Mouse (Mus musculus): ENCODE measurements at regions not wholly inside any gene's neighbourhood (a gene's known extent, or its start where the extent isn't known, plus 50 kb on each side); places are given as distances from the start of the nearest gene placed in this dataset.

GRCm38 (mm10) chr11:8377301-8377700 is 287.0 kb downstream of the Tns3 start:
- H3K27me3 ChIP-seq (ENCODE audit: insufficient read depth, low read length) = no peaks in the 10 kb centered on the region
- no peaks in the 10 kb centered on the region for H3K4me1 ChIP-seq (ENCODE audit: insufficient read depth, low read length)
- no peak overlapping the region for H3K9ac ChIP-seq (replicated peaks; ENCODE audit: low read length)
- H3K4me2 ChIP-seq (ENCODE audit: low read depth, low read length) = no peak overlapping the region
- WGBS = 79% methylated on average over 4 of the region's 4 CpGs
- ATAC-seq (no peak), DNase-seq (ENCODE audit: low spot score) (no peak)
- no peaks in the 10 kb centered on the region for H3K36me3 ChIP-seq (ENCODE audit: insufficient read depth, low read length)
- H3K4me3 ChIP-seq (ENCODE audit: low read length) = no peak overlapping the region
- no peak for TF ChIP-seq CTCF (IDR thresholded peaks at IDR 0.05; ENCODE audit: low read depth)
- no peak overlapping the region for H3K27ac ChIP-seq
- H3K9me3 ChIP-seq (ENCODE audit: low read length) = no peaks in the 10 kb centered on the region

GRCm38 (mm10) chr11:8365545-8365944 is 298.8 kb downstream of the Tns3 start:
- Histone ChIP-seq H3K4me2 (ENCODE audit: low read depth, low read length) (no peak overlapping the region), H3K27me3 (ENCODE audit: insufficient read depth, low read length) (no peaks in the 10 kb centered on the region), H3K9me3 (ENCODE audit: low read length) (no peaks in the 10 kb centered on the region), H3K4me1 (ENCODE audit: insufficient read depth, low read length) (no peaks in the 10 kb centered on the region), H3K4me3 (ENCODE audit: low read length) (no peak overlapping the region), H3K36me3 (ENCODE audit: insufficient read depth, low read length) (no peaks in the 10 kb centered on the region), H3K9ac (replicated peaks; ENCODE audit: low read length) (no peak overlapping the region), H3K27ac (no peak overlapping the region)
- TF ChIP-seq CTCF (IDR thresholded peaks at IDR 0.05; ENCODE audit: low read depth) = no peak
- no peak for DNase-seq (ENCODE audit: low spot score)
- no peak for ATAC-seq
- WGBS = 94% methylated on average over 1 of the region's 1 CpGs

DNA sequence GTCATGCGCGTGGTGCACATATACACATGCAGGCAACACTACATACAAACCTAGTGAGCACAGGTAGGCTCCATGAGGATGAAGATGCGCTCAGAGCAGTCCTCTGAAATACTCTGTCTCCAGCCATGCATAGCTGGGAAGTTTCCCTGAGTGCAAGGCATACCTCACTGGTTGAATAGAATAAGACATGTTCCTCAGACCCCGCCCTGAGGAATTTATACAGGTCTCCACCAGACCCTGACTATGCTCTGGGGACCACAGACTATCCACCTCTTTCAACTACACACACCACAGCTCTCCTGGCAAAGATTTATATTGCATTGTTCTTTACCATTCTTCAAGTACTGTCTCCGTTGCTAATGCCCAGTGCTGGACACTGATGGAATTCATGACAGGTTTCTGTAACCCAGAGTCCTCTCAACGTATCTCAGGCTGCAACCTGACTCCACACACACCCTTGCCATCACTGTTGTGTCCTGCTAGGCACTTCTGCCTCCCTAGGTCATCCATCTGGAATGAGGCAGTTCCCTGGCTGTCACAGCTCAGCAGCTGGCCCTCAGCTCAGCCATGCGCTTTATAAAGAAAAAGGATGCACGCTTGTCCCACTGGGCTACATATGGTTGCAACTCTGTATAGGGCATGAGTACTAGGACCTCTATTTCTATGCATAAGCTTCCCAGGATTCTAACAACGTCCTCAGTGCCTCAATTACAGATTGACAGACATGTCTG is 299.5 kb downstream of the Tns3 start:
- no peak overlapping the region for H3K4me2 ChIP-seq (ENCODE audit: low read depth, low read length)
- DNase-seq (ENCODE audit: low spot score) = no peak
- 0 out of 2 replicates have a peak, but pooled peaks have one; percentile 45 for ATAC-seq
- WGBS = 68% methylated on average over 9 of the region's 9 CpGs
- no peak overlapping the region for H3K27ac ChIP-seq
- H3K36me3 ChIP-seq (ENCODE audit: insufficient read depth, low read length) = no peaks in the 10 kb centered on the region
- H3K27me3 ChIP-seq (ENCODE audit: insufficient read depth, low read length) = no peaks in the 10 kb centered on the region
- no peak overlapping the region for H3K9ac ChIP-seq (replicated peaks; ENCODE audit: low read length)
- no peaks in the 10 kb centered on the region for H3K4me1 ChIP-seq (ENCODE audit: insufficient read depth, low read length)
- H3K9me3 ChIP-seq (ENCODE audit: low read length) = no peaks in the 10 kb centered on the region
- TF ChIP-seq CTCF (IDR thresholded peaks at IDR 0.05; ENCODE audit: low read depth) = no peak
- H3K4me3 ChIP-seq (ENCODE audit: low read length) = no peak overlapping the region

GRCm38 (mm10) chr11:8344938-8345337 is 319.4 kb downstream of the Tns3 start:
- no peaks in the 10 kb centered on the region for H3K9me3 ChIP-seq (ENCODE audit: low read length)
- H3K27me3 ChIP-seq (ENCODE audit: insufficient read depth, low read length) = no peaks in the 10 kb centered on the region
- no peaks in the 10 kb centered on the region for H3K36me3 ChIP-seq (ENCODE audit: insufficient read depth, low read length)
- no peak for DNase-seq (ENCODE audit: low spot score)
- 68% methylated on average over 14 of the region's 14 CpGs for WGBS
- H3K4me2 ChIP-seq (ENCODE audit: low read depth, low read length) = no peak overlapping the region
- no peaks in the 10 kb centered on the region for H3K4me1 ChIP-seq (ENCODE audit: insufficient read depth, low read length)
- TF ChIP-seq CTCF (IDR thresholded peaks at IDR 0.05; ENCODE audit: low read depth) = no peak
- no peak overlapping the region for H3K27ac ChIP-seq
- no peak for ATAC-seq
- H3K4me3 ChIP-seq (ENCODE audit: low read length) = no peak overlapping the region
- H3K9ac ChIP-seq (replicated peaks; ENCODE audit: low read length) = no peak overlapping the region

GRCm38 (mm10) chr11:8302347-8303188 is 361.8 kb downstream of the Tns3 start:
- DNase-seq (ENCODE audit: low spot score) (peak; percentile 80), ATAC-seq (peak; percentile 82)

DNA sequence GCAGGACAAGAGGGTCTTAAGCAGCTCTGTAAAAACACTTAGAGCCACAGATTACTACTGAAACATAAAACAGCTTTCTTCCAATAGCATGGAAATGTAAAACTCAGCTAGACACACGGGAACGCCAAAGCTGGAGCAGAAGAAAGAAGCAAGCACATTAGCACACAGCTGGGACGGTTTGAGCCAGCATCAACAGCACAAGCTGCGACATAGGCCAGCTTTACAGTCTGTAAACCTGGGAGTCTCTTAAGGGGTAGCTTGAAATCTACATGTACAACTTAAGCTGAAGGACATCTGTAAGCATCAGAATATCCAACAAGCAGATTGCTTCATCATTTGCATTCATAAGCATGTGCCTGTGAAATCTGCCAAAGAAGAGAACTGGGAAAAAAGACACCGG is 366.9 kb downstream of the Tns3 start:
- no peak for DNase-seq (ENCODE audit: low spot score)
- Histone ChIP-seq H3K27ac (no peak overlapping the region), H3K27me3 (ENCODE audit: insufficient read depth, low read length) (no peaks in the 10 kb centered on the region), H3K4me2 (ENCODE audit: low read depth, low read length) (no peak overlapping the region), H3K4me3 (ENCODE audit: low read length) (no peak overlapping the region), H3K9me3 (ENCODE audit: low read length) (no peaks in the 10 kb centered on the region), H3K4me1 (ENCODE audit: insufficient read depth, low read length) (no peaks in the 10 kb centered on the region), H3K9ac (replicated peaks; ENCODE audit: low read length) (no peak overlapping the region), H3K36me3 (ENCODE audit: insufficient read depth, low read length) (no peaks in the 10 kb centered on the region)
- no peak for ATAC-seq
- WGBS = 71% methylated on average over 5 of the region's 5 CpGs
- no peak for TF ChIP-seq CTCF (IDR thresholded peaks at IDR 0.05; ENCODE audit: low read depth)

More at GRCm38 (mm10) chr11:8302347-8303188, 361.8 kb downstream of the Tns3 start:
- Histone ChIP-seq H3K4me2 (ENCODE audit: low read depth, low read length) (no peak overlapping the region), H3K36me3 (ENCODE audit: insufficient read depth, low read length) (no peaks in the 10 kb centered on the region), H3K27me3 (ENCODE audit: insufficient read depth, low read length) (no peaks in the 10 kb centered on the region), H3K9me3 (ENCODE audit: low read length) (no peaks in the 10 kb centered on the region), H3K27ac (no peak overlapping the region), H3K4me3 (ENCODE audit: low read length) (no peak overlapping the region), H3K9ac (replicated peaks; ENCODE audit: low read length) (no peak overlapping the region), H3K4me1 (ENCODE audit: insufficient read depth, low read length) (no peaks in the 10 kb centered on the region)
- WGBS = 55% methylated on average over 14 of the region's 14 CpGs
- TF ChIP-seq CTCF (IDR thresholded peaks at IDR 0.05; ENCODE audit: low read depth) = peak; percentile 79
